Mouse (Mus musculus) liver, postnatal 0 days (tissue): ENCODE measurements around the gene Glrp1. TPM values are rescaled to one million over a fixed set of nuclear protein-coding genes. Genes with fewer than 3 reads are reported as not detected.

Experiments
- ATAC-seq: fragments of 200-750 bp; cut with Nextera tagmentation; 2 replicates; pipeline ENCODE4 v1.8.0; 2017; ENCODE audit warnings: mild to moderate bottlenecking, moderate library complexity
- DNase-seq: peaks from one replicate; pipeline ENCODE4 v3.0.0-alpha.2; 2016
- H3K27ac ChIP-seq: fragments of 300-500 bp; sonication (generic); 2 replicates; pipeline ENCODE4 v1.5.1; 2014; ENCODE audit warnings: antibody characterized with exemption, moderate library complexity, mild to moderate bottlenecking, low read depth
- H3K27me3 ChIP-seq: fragments of 300-500 bp; sonication (generic); 2 replicates; pipeline ENCODE4 v1.6.1; 2014; ENCODE audit warnings: low read length, control low read depth, mixed read lengths; ENCODE audit not compliant: insufficient read depth
- H3K36me3 ChIP-seq: fragments of 300-500 bp; sonication (generic); replicated peaks from 2 replicates; pipeline ENCODE4 v1.6.1; 2014; ENCODE audit warnings: mild to moderate bottlenecking, control low read depth, low read length, moderate library complexity, mixed read lengths; ENCODE audit not compliant: insufficient read depth
- H3K4me1 ChIP-seq: fragments of 300-500 bp; sonication (generic); 2 replicates; pipeline ENCODE4 v1.6.1; 2014; ENCODE audit warnings: antibody characterized with exemption, mild to moderate bottlenecking, control low read depth; ENCODE audit not compliant: insufficient read depth
- H3K4me2 ChIP-seq: fragments of 300-500 bp; sonication (generic); 2 replicates; pipeline ENCODE4 v1.6.1; 2014; ENCODE audit warnings: low read depth, mild to moderate bottlenecking, low read length, moderate library complexity, mixed read lengths
- H3K4me3 ChIP-seq: fragments of 300-500 bp; sonication (generic); 2 replicates; pipeline ENCODE4 v1.5.1; 2014; ENCODE audit warnings: low read depth, low read length
- H3K9ac ChIP-seq: fragments of 300-500 bp; sonication (generic); replicated peaks from 2 replicates; pipeline ENCODE4 v1.6.1; 2014; ENCODE audit warnings: mild to moderate bottlenecking, moderate library complexity
- H3K9me3 ChIP-seq: fragments of 300-500 bp; sonication (generic); 2 replicates; pipeline ENCODE4 v1.6.1; 2016; ENCODE audit warnings: mild to moderate bottlenecking, control low read depth, low read length, mixed read lengths
- CTCF ChIP-seq: sonication (generic); IDR thresholded peaks from 2 replicates; pipeline ENCODE4 v1.5.1; 2016; ENCODE audit warnings: antibody characterized with exemption, low read depth
- EP300 ChIP-seq: IDR thresholded peaks from 2 replicates; pipeline ENCODE4 v1.6.1; 2016; ENCODE audit warnings: antibody characterized with exemption, low read depth, mild to moderate bottlenecking
- WGBS: fragments of 180-500 bp; shearing (Covaris S2); extraction: QIAGEN DNeasy Blood & Tissue Kit; methylation state at CpG from one replicate; pipeline ENCODE4 v1.1.7; 2014; ENCODE audit not compliant: insufficient replicate concordance; 5-methylcytosine and 5-hydroxymethylcytosine counted together
- polyA plus RNA-seq: library from polyadenylated mRNA; unstranded; fragments of >200 nt; fragmentation: Nextera tagmentation; extraction: Ambion mirVana; gene quantifications from 2 replicates; pipeline ENCODE4 v1.2.1, GENCODE M21; 2015

Gene Glrp1
- polyA plus RNA-seq, 1 experiment from 2014 or later: 0.11 TPM

GRCm38 (mm10) chr1:88478205-88478604, 31.7 kb downstream of the Glrp1 start:
- Histone ChIP-seq H3K9me3 (no peaks in the 10 kb centered on the region), H3K4me2 (no peak overlapping the region), H3K9ac (no peak overlapping the region), H3K27ac (no peak overlapping the region), H3K27me3 (no peaks in the 10 kb centered on the region), H3K4me1 (peaks cover 29% of the 10 kb centered on the region), H3K4me3 (no peak overlapping the region), H3K36me3 (no peaks in the 10 kb centered on the region)
- DNase-seq: no peak
- 68% methylated on average over 2 of the region's 2 CpGs for WGBS
- ATAC-seq: no peak
- no peak for TF ChIP-seq CTCF
- TF ChIP-seq EP300: no peak

DNA sequence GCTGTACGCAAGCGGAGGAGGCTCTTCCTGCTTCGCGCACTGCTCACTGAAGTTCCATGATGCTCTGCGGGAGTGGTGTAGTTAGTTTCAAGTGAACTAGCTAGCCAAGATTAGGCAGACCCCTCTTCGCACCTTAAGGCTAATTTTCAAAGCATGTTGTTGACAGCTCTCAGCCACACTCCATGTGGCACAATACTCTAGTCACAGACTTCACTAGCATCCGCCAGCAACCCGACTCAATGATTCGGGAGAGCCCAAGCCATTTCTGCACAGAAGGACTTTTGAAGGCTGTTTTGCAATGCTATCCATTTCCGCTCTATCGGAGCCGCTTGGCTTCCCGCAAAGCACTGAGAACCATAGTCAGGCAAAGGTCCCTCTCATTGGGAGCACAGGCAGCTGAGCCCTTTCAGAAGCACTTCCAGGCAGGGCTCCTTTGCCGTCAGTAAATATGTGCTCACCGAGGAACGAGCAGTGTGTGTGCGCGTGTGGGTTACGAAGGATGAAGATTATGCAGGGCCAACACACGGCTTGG, 33.2 kb downstream of the Glrp1 start:
- H3K4me2 ChIP-seq: no peak overlapping the region
- no peak overlapping the region for H3K9ac ChIP-seq
- H3K36me3 ChIP-seq: no peaks in the 10 kb centered on the region
- ATAC-seq (no peak), DNase-seq (no peak)
- WGBS: 84% methylated on average over 20 of the region's 20 CpGs
- H3K9me3 ChIP-seq: no peaks in the 10 kb centered on the region
- no peak overlapping the region for H3K27ac ChIP-seq
- no peak overlapping the region for H3K4me3 ChIP-seq
- TF ChIP-seq EP300: no peak
- TF ChIP-seq CTCF: no peak
- H3K4me1 ChIP-seq: peaks cover 15% of the 10 kb centered on the region
- no peaks in the 10 kb centered on the region for H3K27me3 ChIP-seq

DNA sequence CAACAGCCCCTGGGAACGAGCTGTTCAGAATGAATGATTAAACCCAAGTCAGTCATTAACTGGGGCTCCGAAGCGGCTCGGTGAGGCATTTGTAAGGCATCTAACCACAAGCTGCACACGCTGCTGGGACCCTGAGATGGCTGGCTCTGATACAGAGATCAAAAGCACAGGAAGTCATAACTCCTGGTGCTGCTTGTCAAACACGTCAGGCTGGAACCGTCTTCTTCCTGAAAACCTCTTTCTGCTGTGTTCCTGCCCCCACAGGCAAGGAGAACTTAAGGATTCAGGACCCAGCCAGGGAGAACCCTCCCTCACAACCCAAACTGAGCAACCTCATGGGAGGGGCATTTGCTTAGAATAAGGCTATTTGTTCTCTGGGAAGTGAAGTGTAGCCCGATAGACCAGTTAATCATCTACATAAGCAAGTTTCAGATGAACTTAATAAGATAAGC, 34.3 kb downstream of the Glrp1 start:
- Histone ChIP-seq H3K9ac (no peak overlapping the region), H3K27me3 (no peaks in the 10 kb centered on the region), H3K27ac (no peak overlapping the region), H3K9me3 (no peaks in the 10 kb centered on the region), H3K4me1 (peaks cover 8% of the 10 kb centered on the region; the same call in 1 of the 2 replicates), H3K4me3 (no peak overlapping the region), H3K4me2 (no peak overlapping the region), H3K36me3 (no peaks in the 10 kb centered on the region)
- 10% methylated on average over 8 of the region's 8 CpGs for WGBS
- TF ChIP-seq CTCF: no peak
- DNase-seq (no peak), ATAC-seq (no peak)

- WGBS: 20% methylated on average over 7 of the region's 7 CpGs
- H3K4me3 ChIP-seq: no peak overlapping the region
- H3K4me1 ChIP-seq: peaks cover 8% of the 10 kb centered on the region; the same call in 1 of the 2 replicates
- TF ChIP-seq EP300: no peak
- no peak for TF ChIP-seq CTCF
- H3K9ac ChIP-seq: no peak overlapping the region
- ATAC-seq: no peak
- H3K36me3 ChIP-seq: no peaks in the 10 kb centered on the region
- no peaks in the 10 kb centered on the region for H3K27me3 ChIP-seq
- H3K4me2 ChIP-seq: no peak overlapping the region
- H3K9me3 ChIP-seq: no peaks in the 10 kb centered on the region
- no peak overlapping the region for H3K27ac ChIP-seq
- no peak for DNase-seq
These were observed 35.3 kb downstream of the Glrp1 start for GRCm38 (mm10) chr1:88474598-88474997.

- no peak overlapping the region for H3K4me2 ChIP-seq
- H3K9ac ChIP-seq: no peak overlapping the region
- H3K27ac ChIP-seq: no peak overlapping the region
- no peaks in the 10 kb centered on the region for H3K36me3 ChIP-seq
- H3K9me3 ChIP-seq: no peaks in the 10 kb centered on the region
- H3K27me3 ChIP-seq: no peaks in the 10 kb centered on the region
- WGBS: 63% methylated on average over 2 of the region's 2 CpGs
- ATAC-seq (no peak), DNase-seq (no peak)
- peaks cover 8% of the 10 kb centered on the region; the same call in 1 of the 2 replicates for H3K4me1 ChIP-seq
- no peak overlapping the region for H3K4me3 ChIP-seq
- TF ChIP-seq EP300: no peak
- peak; percentile 70 for TF ChIP-seq CTCF
These were observed 36.0 kb downstream of the Glrp1 start for GRCm38 (mm10) chr1:88473899-88474298.

DNA sequence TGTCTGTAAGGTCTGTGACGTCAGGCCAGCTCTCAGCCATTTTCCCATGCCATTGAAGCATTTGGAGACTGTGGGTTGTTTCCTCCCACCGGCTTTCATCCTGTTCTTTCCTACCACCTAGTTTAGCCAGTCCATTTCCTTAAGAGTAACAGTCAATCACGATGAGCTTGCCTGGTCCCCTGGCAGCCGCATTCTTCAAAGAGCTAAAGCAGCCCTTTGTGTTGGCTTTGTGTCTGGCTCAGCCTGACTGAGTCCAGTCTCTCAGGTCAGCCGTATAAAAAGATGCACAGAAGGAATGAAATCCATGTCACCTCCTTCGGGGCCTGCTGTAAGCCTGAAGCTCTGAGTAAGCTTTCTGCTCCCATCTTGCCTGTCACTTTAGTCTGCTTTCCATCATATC, 37.6 kb downstream of the Glrp1 start:
- H3K9me3 ChIP-seq: no peaks in the 10 kb centered on the region

DNA sequence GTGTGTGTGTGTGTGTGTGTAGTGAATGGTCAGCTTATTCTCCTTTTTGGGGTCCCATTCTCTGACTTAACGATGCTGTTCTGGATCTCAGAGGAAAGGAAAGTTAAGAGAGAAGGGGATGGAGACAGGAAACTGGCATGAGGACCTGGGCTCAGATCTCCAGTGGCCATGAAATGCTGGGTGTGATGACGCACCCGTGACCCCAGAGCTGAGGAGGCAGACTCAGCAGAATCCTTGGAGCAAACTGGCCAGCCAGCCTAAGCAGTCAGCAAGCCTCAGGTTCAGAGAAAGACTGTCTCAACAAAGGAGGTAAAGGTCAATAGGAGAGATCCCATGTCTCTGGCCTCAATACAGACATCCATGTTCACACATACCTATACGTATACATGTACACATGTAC, 40.1 kb downstream of the Glrp1 start:
- Histone ChIP-seq H3K36me3 (no peaks in the 10 kb centered on the region), H3K4me2 (no peak overlapping the region), H3K27ac (no peak overlapping the region), H3K4me3 (no peak overlapping the region), H3K9ac (no peak overlapping the region), H3K27me3 (no peaks in the 10 kb centered on the region), H3K4me1 (no peaks in the 10 kb centered on the region), H3K9me3 (no peaks in the 10 kb centered on the region)
- DNase-seq (no peak), ATAC-seq (no peak)
- no peak for TF ChIP-seq CTCF
- no peak for TF ChIP-seq EP300
- 82% methylated on average over 4 of the region's 4 CpGs for WGBS

More for the DNA sequence above, 37.6 kb downstream of the Glrp1 start:
- H3K27ac ChIP-seq: no peak overlapping the region
- WGBS: 69% methylated on average over 6 of the region's 6 CpGs
- H3K36me3 ChIP-seq: no peaks in the 10 kb centered on the region
- no peak for TF ChIP-seq CTCF
- no peak for DNase-seq
- peaks cover 8% of the 10 kb centered on the region; the same call in 1 of the 2 replicates for H3K4me1 ChIP-seq
- H3K27me3 ChIP-seq: no peaks in the 10 kb centered on the region
- no peak overlapping the region for H3K4me3 ChIP-seq
- ATAC-seq: no peak
- no peak overlapping the region for H3K9ac ChIP-seq
- no peak overlapping the region for H3K4me2 ChIP-seq
